Mouse (Mus musculus): Measurements from ENCODE around the gene 2700097O09Rik. TPM values are rescaled to one million over a fixed set of nuclear protein-coding genes. Genes with fewer than 3 reads are reported as not detected.
A peak's percentile ranks its signal among the peaks of the same experiment; 100 is the strongest.

Gene 2700097O09Rik
- polyA plus RNA-seq, 1 experiment from 2014 or later, result 40.1 TPM

DNA sequence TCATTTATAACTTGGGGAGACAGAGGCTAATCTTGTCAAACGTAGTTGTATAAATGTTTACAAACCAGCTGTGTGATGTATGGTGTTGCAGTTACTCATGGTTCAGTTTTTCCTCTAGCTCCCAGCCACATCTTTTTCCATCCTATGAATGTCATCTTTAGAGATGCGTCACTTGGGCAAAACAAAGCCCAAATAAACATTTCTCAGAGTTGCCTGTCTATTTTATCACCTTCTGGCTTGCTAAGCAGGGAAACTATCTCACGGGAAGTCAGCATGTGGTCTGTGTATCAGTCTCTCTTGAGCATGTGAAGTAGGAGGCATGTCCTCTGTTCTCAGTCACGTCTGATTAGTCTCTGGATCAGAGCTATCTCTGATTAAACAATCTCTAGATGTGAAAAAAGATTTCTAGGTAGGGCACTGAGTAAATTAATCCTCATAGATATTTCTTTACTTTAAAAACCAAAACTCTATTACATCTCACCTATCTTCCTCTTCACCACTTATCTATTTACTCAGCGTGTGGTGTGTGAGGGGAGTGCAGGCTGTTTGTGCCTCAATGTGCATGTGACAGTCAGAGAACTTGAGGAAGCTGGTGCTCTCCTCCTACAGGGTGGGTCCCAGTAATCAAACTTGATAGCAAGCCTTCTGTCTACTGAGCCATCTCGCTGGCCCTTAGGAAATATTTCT lies 19.6 kb downstream of the 2700097O09Rik start:
- H3K27me3 ChIP-seq, result no peaks in the 10 kb centered on the region
- H3K4me2 ChIP-seq, result no peak overlapping the region
- WGBS, result 68% methylated on average over 6 of the region's 6 CpGs
- H3K36me3 ChIP-seq, result peaks cover 18% of the 10 kb centered on the region
- H3K4me1 ChIP-seq, result no peaks in the 10 kb centered on the region; the same call in 1 of the 2 replicates
- no peak for ATAC-seq (replicated peaks; ENCODE audit: low FRiP score)
- no peak overlapping the region for H3K4me3 ChIP-seq (replicated peaks)
- no peak overlapping the region for H3K9ac ChIP-seq
- H3K27ac ChIP-seq, result no peak overlapping the region
- H3K9me3 ChIP-seq (replicated peaks), result no peaks in the 10 kb centered on the region

DNA sequence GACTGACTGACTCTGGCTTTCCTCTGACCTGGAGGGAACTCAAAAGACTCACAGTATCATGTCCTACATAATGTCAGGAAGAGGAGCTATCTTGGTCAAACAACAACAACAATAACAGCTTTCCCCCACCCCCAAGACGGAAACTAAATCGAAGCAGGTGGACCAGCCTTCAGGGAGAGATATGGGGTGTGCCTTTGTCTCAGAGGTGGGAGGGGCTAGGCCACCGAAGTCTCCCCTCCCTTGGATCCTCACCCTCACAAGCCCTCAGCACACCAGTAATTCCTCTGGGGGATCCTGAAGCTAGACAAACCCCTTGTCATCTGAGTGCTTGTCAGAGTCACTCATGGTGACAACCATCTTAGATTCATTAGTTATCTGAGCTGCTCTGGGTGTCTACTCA lies 20.1 kb downstream of the 2700097O09Rik start:
- no peak for ATAC-seq (replicated peaks; ENCODE audit: low FRiP score)
- 61% methylated on average over 3 of the region's 3 CpGs for WGBS
- no peaks in the 10 kb centered on the region for H3K27me3 ChIP-seq

GRCm38 (mm10) chr12:55058865-55059615 lies 20.9 kb downstream of the 2700097O09Rik start:
- Histone ChIP-seq H3K9me3 (replicated peaks) (no peaks in the 10 kb centered on the region), H3K4me2 (no peak overlapping the region), H3K9ac (no peak overlapping the region), H3K27me3 (no peaks in the 10 kb centered on the region), H3K27ac (no peak overlapping the region), H3K36me3 (peaks cover 18% of the 10 kb centered on the region), H3K4me1 (no peaks in the 10 kb centered on the region; the same call in 1 of the 2 replicates), H3K4me3 (replicated peaks) (no peak overlapping the region)
- 38% methylated on average over 6 of the region's 6 CpGs for WGBS
- 0 out of 2 replicates have a peak, but pooled peaks have one; percentile 29 for ATAC-seq (replicated peaks; ENCODE audit: low FRiP score)

More for the DNA sequence above, 20.1 kb downstream of the 2700097O09Rik start:
- Histone ChIP-seq H3K4me1 (no peaks in the 10 kb centered on the region; the same call in 1 of the 2 replicates), H3K36me3 (peaks cover 18% of the 10 kb centered on the region), H3K27ac (no peak overlapping the region), H3K9me3 (replicated peaks) (no peaks in the 10 kb centered on the region), H3K4me2 (no peak overlapping the region), H3K9ac (no peak overlapping the region), H3K4me3 (replicated peaks) (no peak overlapping the region)

DNA sequence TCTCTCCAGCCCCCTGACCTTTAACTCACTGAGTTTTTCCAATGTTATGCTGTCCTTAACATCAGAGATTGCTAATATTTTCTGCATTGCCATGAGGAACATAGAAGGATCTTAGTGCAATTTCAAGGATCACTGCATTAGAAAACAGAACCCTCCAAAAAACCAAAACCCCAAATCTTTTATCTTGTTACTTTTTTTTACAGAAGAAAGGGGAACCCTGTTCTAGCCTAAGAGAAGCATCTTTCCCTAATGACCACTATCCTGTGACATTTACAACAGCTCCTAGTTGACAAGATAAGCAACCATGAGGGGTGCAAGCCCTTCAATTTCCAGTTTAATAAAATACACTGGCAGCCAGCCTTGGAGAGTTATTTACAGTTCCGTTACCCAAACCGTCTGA lies 23.2 kb downstream of the 2700097O09Rik start:
- Histone ChIP-seq H3K27me3 (no peaks in the 10 kb centered on the region), H3K4me2 (no peak overlapping the region), H3K9ac (no peak overlapping the region), H3K9me3 (replicated peaks) (no peaks in the 10 kb centered on the region), H3K4me3 (replicated peaks) (no peak overlapping the region), H3K36me3 (peaks cover 25% of the 10 kb centered on the region), H3K27ac (no peak overlapping the region), H3K4me1 (no peaks in the 10 kb centered on the region; the same call in 1 of the 2 replicates)
- ATAC-seq (replicated peaks; ENCODE audit: low FRiP score), result no peak
- 40% methylated on average over 2 of the region's 2 CpGs for WGBS

- ATAC-seq (replicated peaks; ENCODE audit: low FRiP score), result no peak
- 62% methylated on average over 2 of the region's 2 CpGs for WGBS
Observed at GRCm38 (mm10) chr12:55054551-55055241, 25.2 kb downstream of the 2700097O09Rik start.

GRCm38 (mm10) chr12:55053267-55053666 lies 26.6 kb downstream of the 2700097O09Rik start:
- Histone ChIP-seq H3K27ac (no peak overlapping the region), H3K9ac (no peak overlapping the region), H3K4me1 (no peaks in the 10 kb centered on the region), H3K4me3 (replicated peaks) (no peak overlapping the region), H3K9me3 (replicated peaks) (no peaks in the 10 kb centered on the region), H3K27me3 (no peaks in the 10 kb centered on the region), H3K36me3 (peaks cover 22% of the 10 kb centered on the region), H3K4me2 (no peak overlapping the region)
- 91% methylated on average over 7 of the region's 7 CpGs for WGBS
- no peak for ATAC-seq (replicated peaks; ENCODE audit: low FRiP score)

More at GRCm38 (mm10) chr12:55054551-55055241, 25.2 kb downstream of the 2700097O09Rik start:
- Histone ChIP-seq H3K4me3 (replicated peaks) (no peak overlapping the region), H3K4me1 (no peaks in the 10 kb centered on the region; the same call in 1 of the 2 replicates), H3K27ac (no peak overlapping the region), H3K4me2 (no peak overlapping the region), H3K27me3 (no peaks in the 10 kb centered on the region), H3K36me3 (peaks cover 25% of the 10 kb centered on the region), H3K9me3 (replicated peaks) (no peaks in the 10 kb centered on the region), H3K9ac (no peak overlapping the region)

- H3K9ac ChIP-seq, result no peak overlapping the region
- 91% methylated on average over 8 of the region's 8 CpGs for WGBS
- peak; percentile 87 for ATAC-seq (replicated peaks; ENCODE audit: low FRiP score)
- no peaks in the 10 kb centered on the region for H3K27me3 ChIP-seq
- H3K4me3 ChIP-seq (replicated peaks), result no peak overlapping the region
- H3K4me1 ChIP-seq, result no peaks in the 10 kb centered on the region
- no peak overlapping the region for H3K27ac ChIP-seq
- H3K36me3 ChIP-seq, result peaks cover 33% of the 10 kb centered on the region
- H3K4me2 ChIP-seq, result no peak overlapping the region
- H3K9me3 ChIP-seq (replicated peaks), result no peaks in the 10 kb centered on the region
Observed at GRCm38 (mm10) chr12:55051210-55052173, 28.4 kb downstream of the 2700097O09Rik start.

DNA sequence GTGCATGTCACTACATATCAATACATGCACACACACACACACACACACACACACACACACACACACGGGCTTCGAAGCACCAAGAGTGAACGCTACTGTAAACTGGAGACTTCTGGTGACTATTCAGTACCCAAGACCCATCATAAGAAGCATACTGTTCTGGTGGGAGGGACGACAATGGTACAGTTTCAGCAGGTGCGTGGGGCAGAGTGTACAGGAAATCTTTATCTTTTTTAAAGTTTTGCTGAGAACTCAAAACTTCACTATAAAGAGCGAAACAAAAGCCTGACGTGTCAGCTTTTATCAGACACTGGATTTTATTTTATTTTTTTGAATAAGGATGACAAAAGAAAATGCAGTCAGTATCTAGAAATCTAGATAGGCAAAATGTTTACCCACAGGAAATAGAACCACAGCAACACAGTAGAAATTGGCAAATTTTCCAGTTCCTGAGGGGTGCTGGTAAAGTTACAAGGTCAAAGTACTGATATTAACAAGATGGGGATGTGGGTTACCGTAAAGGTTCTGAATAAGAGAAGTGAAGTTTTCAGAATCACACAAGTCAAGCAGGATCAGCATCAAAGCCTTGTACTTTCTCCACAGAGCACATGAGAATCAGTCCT lies 30.1 kb downstream of the 2700097O09Rik start:
- no peak overlapping the region for H3K4me3 ChIP-seq (replicated peaks)
- no peak overlapping the region for H3K9ac ChIP-seq
- WGBS, result 95% methylated on average over 8 of the region's 8 CpGs
- H3K27me3 ChIP-seq, result no peaks in the 10 kb centered on the region
- ATAC-seq (replicated peaks; ENCODE audit: low FRiP score), result no peak
- H3K4me1 ChIP-seq, result no peaks in the 10 kb centered on the region
- H3K4me2 ChIP-seq, result no peak overlapping the region
- peaks cover 46% of the 10 kb centered on the region for H3K36me3 ChIP-seq
- no peaks in the 10 kb centered on the region for H3K9me3 ChIP-seq (replicated peaks)
- no peak overlapping the region for H3K27ac ChIP-seq

- Histone ChIP-seq H3K36me3 (peaks cover 17% of the 10 kb centered on the region), H3K4me1 (0 out of 2 replicates have a peak, but pooled peaks cover 2% of the 10 kb centered on the region), H3K27me3 (no peaks in the 10 kb centered on the region), H3K4me3 (replicated peaks) (no peak overlapping the region), H3K4me2 (0 out of 2 replicates have a peak overlapping the region, but pooled peaks have one; percentile 28), H3K9ac (no peak overlapping the region), H3K27ac (no peak overlapping the region), H3K9me3 (replicated peaks) (no peaks in the 10 kb centered on the region)
- ATAC-seq (replicated peaks; ENCODE audit: low FRiP score), result no peak
- 54% methylated on average over 15 of the region's 15 CpGs for WGBS
Observed at GRCm38 (mm10) chr12:55041011-55041410, 38.9 kb downstream of the 2700097O09Rik start.

GRCm38 (mm10) chr12:55027088-55027487 lies 52.8 kb downstream of the 2700097O09Rik start:
- Histone ChIP-seq H3K9ac (no peak overlapping the region), H3K4me1 (no peaks in the 10 kb centered on the region), H3K4me2 (no peak overlapping the region), H3K9me3 (replicated peaks) (no peaks in the 10 kb centered on the region), H3K4me3 (replicated peaks) (no peak overlapping the region), H3K36me3 (no peaks in the 10 kb centered on the region), H3K27ac (no peak overlapping the region), H3K27me3 (no peaks in the 10 kb centered on the region)
- 15% methylated on average over 3 of the region's 3 CpGs for WGBS
- ATAC-seq (replicated peaks; ENCODE audit: low FRiP score), result no peak

GRCm38 (mm10) chr12:55023284-55023683 lies 56.6 kb downstream of the 2700097O09Rik start:
- WGBS, result 78% methylated on average over 2 of the region's 2 CpGs
- Histone ChIP-seq H3K9ac (no peak overlapping the region), H3K4me2 (no peak overlapping the region), H3K9me3 (replicated peaks) (no peaks in the 10 kb centered on the region), H3K4me1 (no peaks in the 10 kb centered on the region), H3K27ac (no peak overlapping the region), H3K27me3 (no peaks in the 10 kb centered on the region), H3K36me3 (no peaks in the 10 kb centered on the region), H3K4me3 (replicated peaks) (no peak overlapping the region)
- no peak for ATAC-seq (replicated peaks; ENCODE audit: low FRiP score)

All from kidney, embryonic 15.5 days (tissue).